Mouse (Mus musculus) MEL (cell line): ENCODE results near the gene Arid3b.

Experiments
- BHLHE40 ChIP-seq: IDR thresholded peaks from 2 replicates; pipeline ENCODE4 v1.6.1; 2012; ENCODE audit warnings: low read depth, mild to moderate bottlenecking, inconsistent platforms, low read length, improper control_type of control experiment, borderline replicate concordance
- CTCF ChIP-seq, 3 experiments: IDR thresholded peaks in 2 of 3; conservative IDR thresholded peaks in 1 of 3; 2 replicates each; pipeline ENCODE4 v1.5.1; 2011 to 2012; ENCODE audit warnings: low read length in 3 of 3, low read depth in 2 of 3, mild to moderate bottlenecking in 2 of 3, improper control_type of control experiment in 1 of 3, inconsistent platforms in 1 of 3, mixed read lengths in 1 of 3, moderate library complexity in 1 of 3; ENCODE audit not compliant: control insufficient read depth in 1 of 3, insufficient read depth in 1 of 3, poor library complexity in 1 of 3, severe bottlenecking in 1 of 3
- GATA1 ChIP-seq: IDR thresholded peaks from 2 replicates; pipeline ENCODE4 v1.6.1; 2011; ENCODE audit warnings: low read depth, low read length, improper control_type of control experiment
- MAX ChIP-seq: IDR thresholded peaks from 2 replicates; pipeline ENCODE4 v1.6.1; 2011; ENCODE audit warnings: low read length, improper control_type of control experiment
- MXI1 ChIP-seq: IDR thresholded peaks from 2 replicates; pipeline ENCODE4 v1.6.1; 2011; ENCODE audit warnings: mild to moderate bottlenecking, low read depth, low read length, improper control_type of control experiment
- NRF1 ChIP-seq: IDR thresholded peaks from 2 replicates; pipeline ENCODE4 v1.6.1; 2014; ENCODE audit warnings: low read depth, mild to moderate bottlenecking, inconsistent platforms, low read length, improper control_type of control experiment, moderate library complexity; ENCODE audit not compliant: poor library complexity, insufficient read depth, severe bottlenecking
- POLR2A ChIP-seq, 2 experiments: IDR thresholded peaks; 2 replicates each; pipeline ENCODE4 v1.6.1; 2011 to 2012; ENCODE audit warnings: low read length in 2 of 2, mild to moderate bottlenecking in 2 of 2, control low read depth in 1 of 2, improper control_type of control experiment in 1 of 2, low read depth in 1 of 2, moderate library complexity in 1 of 2; ENCODE audit not compliant: control insufficient read depth in 1 of 2, insufficient read depth in 1 of 2, poor library complexity in 1 of 2

DNA sequence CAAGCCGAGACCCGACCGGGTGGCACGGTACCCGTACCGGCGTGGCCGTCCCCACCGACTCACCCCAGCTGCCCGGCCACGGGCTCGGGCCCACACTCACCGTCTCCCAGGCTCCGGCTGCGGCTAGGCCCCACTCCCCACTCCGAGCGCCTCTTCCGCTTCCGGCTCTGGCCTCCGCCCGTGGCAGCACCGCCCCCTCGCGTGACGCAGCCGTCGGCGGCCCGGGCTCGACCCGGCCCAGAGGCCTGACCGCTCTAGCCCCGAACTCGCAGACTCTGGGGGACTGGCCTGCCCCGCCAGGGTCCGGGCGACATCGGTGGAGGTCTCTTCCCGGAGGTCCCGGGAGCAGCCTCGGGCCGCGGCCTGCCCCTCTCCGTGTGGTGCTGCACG is 71.6 kb downstream of the Arid3b start:
- no peak for TF ChIP-seq MAX
- TF ChIP-seq GATA1 = no peak
- peak; percentile 47 to 87; a peak in 3 of 4 replicates for TF ChIP-seq POLR2A (IDR thresholded peaks at IDR 0.05; ENCODE audit: control insufficient read depth in 1 of 2, insufficient read depth in 1 of 2, low read depth in 1 of 2, low read length in 2 of 2, poor library complexity in 1 of 2)
- TF ChIP-seq BHLHE40 = peak; percentile 84
- TF ChIP-seq MXI1 = peak; percentile 53; the same call in 1 of the 2 replicates
- peak; percentile 40; the same call in 1 of the 2 replicates for TF ChIP-seq NRF1
- 0 out of 6 replicates have a peak, but pooled peaks of 1 of the 3 experiments have one; percentile 0 for TF ChIP-seq CTCF (IDR thresholded peaks at IDR 0.05 in 2 of 3, conservative IDR thresholded peaks at IDR 0.05 in 1 of 3; ENCODE audit: control insufficient read depth in 1 of 3, insufficient read depth in 1 of 3, low read depth in 2 of 3, low read length in 3 of 3, poor library complexity in 1 of 3, severe bottlenecking in 1 of 3)
